Mouse (Mus musculus): ENCODE results near the gene Cd4.
"Not testable (repeated sequence)": the region's sequence is repeated elsewhere in the genome, so short reads cannot be mapped to it uniquely, and the experiment has no call there.

Gene Cd4

DNA sequence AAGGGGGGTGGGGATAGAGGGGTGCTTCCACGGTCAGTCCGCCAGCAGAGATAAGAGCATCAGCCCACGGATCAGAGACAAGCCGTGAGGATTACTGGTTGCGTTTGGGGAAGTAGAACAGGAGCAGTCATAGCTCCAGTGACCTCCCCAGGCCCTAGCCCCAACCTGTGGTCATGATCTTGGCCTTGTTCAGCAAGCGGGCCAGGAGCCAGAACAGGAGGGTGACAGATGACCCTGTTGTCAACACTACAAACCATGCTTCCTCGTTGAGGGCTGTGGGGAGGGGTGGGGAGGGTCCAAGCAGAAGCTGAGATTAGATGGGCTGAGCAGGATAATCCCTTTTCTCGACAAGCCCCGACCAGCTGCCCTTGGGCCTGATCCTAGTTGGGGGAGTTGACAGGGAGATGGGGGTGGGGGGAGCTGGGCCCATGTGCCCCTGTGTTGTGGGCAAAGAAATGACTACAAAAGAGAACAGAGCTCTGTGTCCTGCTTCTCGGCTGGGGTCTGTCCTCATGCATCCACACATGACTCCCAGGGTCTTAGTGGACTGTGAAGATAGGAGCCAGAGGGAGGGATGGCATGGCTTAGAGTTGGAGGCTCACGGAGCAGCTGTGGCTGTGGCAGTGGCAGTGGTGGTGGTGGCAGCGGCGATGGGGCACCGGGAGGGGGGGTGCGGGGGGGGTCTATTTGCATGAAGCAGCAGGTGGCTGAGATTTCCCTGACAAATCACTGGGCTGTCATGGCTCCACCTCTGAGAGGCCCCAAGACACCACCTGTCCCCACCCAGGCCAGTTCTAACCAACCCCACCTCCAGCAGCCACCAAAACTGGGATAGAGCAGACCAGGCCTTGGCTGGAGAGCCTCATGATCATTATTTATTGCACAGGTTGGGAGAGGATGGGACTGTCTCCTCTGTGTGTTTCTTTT lies 47.5 kb downstream of the Cd4 start, which contains the start of gene Gnb3:
TSS of gene Gnb3 (minus strand) at position 35 of the 927 bp plus-strand sequence.
- no peak for DNase-seq

- no peak for DNase-seq
Observed at GRCm38 (mm10) chr6:124839805-124840204, 48.2 kb downstream of the Cd4 start.

GRCm38 (mm10) chr6:124836411-124836810 lies 51.6 kb downstream of the Cd4 start:
- DNase-seq, result no peak

DNA sequence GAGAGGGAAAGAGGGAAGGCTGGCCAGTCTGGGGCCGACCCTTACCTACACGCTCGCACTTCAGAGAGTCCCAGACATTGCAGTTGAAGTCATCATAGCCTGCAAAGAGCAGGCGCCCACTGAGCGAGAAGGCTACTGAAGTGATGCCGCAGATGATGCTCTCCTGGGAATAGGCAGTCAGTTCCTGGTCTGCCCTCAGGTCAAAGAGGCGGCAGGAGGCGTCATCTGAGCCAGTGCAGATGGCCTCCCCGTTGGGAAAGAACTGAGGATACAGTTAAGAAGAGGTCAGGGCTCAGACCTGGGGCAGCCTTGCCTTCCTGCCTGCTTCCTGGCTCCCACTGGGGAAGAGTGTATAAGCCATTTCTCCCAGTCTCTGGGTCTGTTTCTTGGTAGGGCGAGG lies 52.5 kb downstream of the Cd4 start:
- DNase-seq, result no peak

DNA sequence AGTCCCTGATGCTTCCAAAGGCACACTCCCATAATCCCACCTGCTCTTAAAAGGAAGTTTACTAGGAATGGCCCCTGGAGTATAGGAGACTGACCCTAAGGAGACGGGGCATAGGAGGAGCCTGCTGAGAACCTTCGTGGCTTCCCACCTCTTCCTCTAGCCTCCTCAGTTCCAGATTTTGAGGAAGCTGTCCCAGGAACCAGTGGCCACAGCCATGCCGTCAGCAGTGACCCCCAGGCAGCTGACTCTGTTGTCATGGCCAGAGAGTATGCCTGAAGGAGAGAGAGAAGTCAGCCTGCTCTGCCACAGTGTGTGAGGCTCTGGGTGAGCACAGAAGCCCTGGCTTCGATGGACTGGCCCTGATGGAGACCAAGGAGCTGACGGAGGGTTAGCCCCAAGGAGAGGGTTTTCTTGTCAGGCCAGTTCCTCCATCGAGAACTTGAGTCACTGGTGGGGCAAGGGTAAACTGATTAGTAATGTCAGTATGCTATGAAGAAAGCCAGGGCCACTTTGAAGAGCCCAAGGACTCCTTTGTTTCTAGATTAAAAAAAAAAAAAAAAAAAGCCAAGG lies 53.4 kb downstream of the Cd4 start:
- no peak for DNase-seq

DNA sequence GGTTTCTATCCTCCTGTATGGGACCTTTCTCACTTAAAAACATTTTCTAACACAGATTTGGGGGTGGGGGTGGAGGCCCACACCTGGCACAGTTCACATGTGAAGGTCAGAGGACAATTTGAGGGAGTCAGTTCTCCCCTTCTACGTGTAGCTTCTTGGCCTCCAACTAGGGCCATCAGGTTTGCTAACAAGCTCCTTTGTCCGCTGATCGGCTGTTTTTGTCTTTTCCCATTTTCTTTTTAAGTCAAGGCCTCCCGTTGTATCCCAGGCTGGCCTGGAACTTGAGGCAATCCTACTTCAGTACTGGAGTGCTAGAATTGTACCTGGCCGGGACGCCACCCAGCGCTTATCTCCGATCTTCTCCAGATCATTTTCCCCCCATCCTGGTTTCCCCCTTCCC lies 56.4 kb downstream of the Cd4 start:
- no peak for DNase-seq

DNA sequence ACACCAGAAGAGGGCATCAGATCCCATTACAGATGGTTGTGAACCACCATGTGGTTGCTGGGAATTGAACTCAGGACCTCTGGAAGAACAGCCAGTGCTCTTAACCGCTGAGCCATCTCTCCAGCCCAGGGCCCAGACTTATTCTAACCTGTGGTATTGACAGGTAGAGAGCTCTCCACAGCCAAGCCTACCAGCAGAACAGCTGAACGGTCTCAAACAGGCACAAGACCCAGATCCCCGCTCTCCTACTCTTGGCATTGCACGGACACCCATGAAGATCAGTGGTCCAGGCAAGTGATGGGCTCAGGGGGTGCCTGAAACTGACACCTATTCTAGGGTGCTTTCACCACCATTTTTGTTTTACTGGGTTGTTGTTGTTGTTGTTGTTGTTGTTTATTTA lies 56.8 kb downstream of the Cd4 start:
- not testable (repeated sequence) for DNase-seq

DNA sequence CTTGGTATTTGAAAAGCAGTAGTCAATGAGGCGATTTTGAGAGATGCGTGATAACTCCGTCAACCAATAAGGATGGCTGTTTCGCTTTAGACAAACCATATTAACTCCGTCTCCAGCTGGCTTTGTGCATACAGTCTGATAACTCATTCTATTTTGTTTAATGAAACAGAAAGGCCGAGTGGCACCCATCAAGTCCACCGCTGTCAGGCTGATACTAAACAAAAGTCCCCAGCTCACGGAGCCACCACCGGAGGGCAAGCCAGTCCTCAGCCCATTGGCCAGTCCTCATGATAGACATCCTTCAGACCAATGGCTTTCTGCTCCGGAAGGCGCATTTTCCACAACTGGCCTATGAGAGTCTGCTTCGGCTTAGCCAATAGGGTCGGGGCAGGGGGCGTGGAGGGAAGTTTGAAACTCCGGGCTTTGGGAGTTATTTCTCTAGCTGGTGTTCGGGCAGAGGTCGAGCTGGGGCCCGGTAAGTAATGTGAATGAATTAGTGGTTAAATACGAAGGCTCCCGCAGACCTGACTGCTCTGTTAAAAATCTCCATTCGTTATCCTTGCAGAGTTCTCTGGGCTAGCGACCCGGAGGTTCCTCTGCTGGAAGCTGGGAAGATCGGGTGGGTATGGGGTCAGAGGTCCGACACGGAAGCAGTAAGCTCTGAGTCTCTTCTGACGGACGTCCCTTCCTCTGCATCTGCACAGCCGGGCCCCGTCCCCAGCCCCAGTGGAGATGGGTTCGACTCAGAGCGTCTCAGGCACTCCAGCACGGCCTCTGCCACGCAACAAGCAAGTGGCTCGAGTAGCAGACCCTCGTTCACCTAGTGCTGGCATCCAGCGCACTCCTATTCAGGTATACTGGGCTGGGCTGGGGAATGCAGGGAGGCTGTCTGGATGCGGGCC lies 58.0 kb downstream of the Cd4 start:
- DNase-seq, result peak; percentile 94 to 98

DNA sequence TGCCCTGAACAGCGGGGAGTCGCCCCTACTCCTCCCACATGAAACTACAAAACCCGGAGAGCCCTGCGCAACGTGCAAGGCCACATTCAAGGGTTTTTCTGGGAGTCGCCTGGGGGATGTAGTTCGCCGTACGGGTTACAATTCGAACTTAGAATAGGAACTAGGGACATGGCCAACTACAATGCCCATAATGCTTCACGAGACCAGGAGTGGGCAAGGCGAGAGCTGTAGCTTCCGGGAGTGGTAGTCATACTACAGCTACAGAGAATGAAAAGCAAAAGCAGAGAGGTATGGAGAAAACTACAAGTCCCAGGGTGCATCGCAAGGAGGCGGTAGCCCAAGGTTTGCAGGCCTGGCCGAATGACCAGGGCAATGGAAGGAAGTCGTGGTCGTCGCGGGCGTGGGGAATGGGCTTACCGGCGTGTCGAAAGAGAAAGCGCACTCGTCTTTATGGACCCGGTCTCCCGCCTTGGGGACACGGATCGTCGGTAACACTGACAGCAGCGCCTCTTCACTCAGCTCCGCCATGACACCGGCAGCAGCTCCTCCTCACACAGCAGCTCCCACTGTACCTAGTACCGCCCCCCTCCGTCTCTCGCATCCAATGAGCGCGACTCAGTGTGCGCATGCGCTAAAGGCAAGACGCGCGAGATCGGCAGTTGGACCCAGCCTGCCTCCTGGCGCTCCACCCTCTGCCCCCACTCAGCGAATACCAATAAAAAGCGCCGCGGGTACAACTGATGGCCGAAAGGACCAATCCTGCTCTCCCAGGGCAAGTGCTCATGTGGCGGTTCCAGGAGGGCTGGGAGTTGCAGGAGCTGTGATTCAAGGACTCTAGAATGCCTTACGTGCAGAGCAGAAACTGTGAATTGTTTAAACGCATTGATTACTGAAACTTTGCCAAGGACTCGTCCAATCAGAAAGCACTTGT lies 58.9 kb downstream of the Cd4 start, which contains the start of the genes Usp5 and Cdca3:
TSS of gene Usp5 (minus strand) at position 617 of the 931 bp plus-strand sequence.
TSS of gene Cdca3 (plus strand) at position 680 of the 931 bp plus-strand sequence.
- peak; percentile 98 to 100 for DNase-seq

DNA sequence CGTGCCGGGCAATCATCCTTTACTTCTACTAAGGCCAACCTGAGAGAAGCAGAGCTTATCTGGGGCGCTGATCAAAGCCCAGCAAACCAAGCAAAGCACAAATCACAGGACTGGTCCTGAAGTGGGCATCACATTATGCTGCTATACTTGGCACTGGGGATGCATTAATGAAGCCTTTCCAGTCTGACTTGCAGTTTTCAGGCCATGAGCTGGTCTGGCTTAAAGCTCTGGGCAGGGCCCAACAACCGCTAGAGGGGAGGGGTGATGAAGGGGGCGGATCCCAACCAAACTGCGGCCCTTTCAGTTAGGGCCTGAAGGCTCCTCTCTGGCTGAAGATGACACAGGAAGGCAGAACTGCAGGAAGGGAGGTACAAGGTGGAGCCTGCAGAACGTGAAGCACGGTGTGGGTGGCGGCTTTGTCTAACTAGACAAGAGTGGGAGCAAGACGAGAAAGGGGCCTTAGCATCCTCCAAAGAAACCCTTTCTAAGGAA lies 59.9 kb downstream of the Cd4 start:
- peak; percentile 58 for DNase-seq

- DNase-seq, result no peak
Observed at GRCm38 (mm10) chr6:124822049-124822448, 66.0 kb downstream of the Cd4 start.

GRCm38 (mm10) chr6:124820891-124821290 lies 67.1 kb downstream of the Cd4 start:
- no peak for DNase-seq

DNA sequence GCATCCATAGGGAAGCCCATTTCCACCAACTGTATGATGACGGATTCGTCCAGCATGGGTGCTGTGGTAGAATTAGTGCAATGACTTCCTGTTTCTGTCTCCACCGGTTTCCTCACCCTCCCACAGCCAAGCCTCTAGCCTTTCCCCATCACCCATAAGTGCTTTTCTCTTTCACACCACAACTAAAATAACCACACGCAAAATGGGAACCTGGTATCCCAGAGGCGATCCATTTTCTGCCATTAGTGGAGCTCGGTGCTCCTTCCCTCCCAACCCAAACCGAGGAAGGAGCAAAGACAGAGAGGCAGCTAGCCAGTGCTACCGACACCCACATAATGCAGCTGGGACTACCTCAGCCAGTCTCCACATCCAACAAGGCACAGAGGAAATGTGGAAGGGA lies 70.0 kb downstream of the Cd4 start:
- no peak for DNase-seq

DNA sequence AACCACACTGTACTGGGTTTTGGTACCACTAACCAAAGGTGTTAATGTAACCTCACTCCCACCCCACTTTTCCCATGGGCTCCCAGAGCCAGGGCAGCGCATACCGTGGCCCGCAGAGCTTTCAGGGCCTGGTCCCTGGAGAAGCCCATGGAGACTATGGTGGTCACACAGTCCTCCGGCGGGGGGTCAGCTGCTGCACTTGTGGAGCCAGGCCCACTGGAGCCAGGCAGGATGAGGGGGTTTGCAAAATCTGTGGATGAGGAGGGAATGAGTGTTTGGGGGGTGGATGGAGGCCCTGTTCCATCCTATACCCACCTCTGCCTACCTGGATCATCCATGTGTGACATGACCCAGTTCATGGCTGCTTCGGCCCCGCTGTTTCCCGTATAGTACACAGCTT lies 70.5 kb downstream of the Cd4 start:
- no peak for DNase-seq

DNA sequence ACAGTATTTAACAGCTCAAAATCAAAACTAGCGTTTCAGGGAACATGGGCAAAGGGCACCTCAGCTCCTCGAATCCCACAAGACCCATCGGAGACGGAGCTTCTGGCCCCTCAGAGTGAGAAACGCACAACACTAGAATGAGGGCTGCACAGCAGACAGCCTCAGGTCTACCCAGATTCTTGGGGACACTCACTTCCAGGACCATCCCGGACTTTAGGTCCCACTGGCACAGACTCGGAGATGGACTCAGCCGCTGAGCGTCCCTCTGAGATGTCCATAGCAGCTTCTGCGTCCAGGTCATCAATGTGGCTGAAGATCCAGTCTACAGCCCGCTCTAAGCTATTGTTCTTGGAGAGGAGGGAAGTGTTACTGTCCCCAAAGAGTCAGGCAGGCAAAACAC lies 70.9 kb downstream of the Cd4 start:
- DNase-seq, result no peak

- DNase-seq, result no peak
Observed at GRCm38 (mm10) chr6:124816611-124817010, 71.4 kb downstream of the Cd4 start.

- DNase-seq, result no peak
Observed at GRCm38 (mm10) chr6:124814858-124815774, 72.9 kb downstream of the Cd4 start.

Data from kidney, postnatal 36 days (tissue).